Mouse (Mus musculus) small intestine, adult 2 months (tissue): ENCODE measurements around the gene Tmem151b.

ENCODE experiments used
- CTCF ChIP-seq: fragments of 200-500 bp; IDR thresholded peaks from 2 replicates; pipeline ENCODE4 v1.5.1; 2012; ENCODE audit warnings: low read depth, mild to moderate bottlenecking, control low read depth, inconsistent platforms, low read length, moderate library complexity, mixed read lengths; ENCODE audit not compliant: insufficient replicate concordance, insufficient read length; ENCODE audit errors: extremely low read depth
- POLR2A ChIP-seq: fragments of 200-500 bp; IDR thresholded peaks from 2 replicates; pipeline ENCODE4 v1.6.1; 2012; ENCODE audit warnings: low read depth, mild to moderate bottlenecking, control low read depth, inconsistent platforms, low read length, moderate library complexity

GRCm38 (mm10) chr17:45515204-45515726, 34.2 kb downstream of the Tmem151b start:
- TF ChIP-seq CTCF (no peak), POLR2A (no peak)
